Mouse (Mus musculus) layer of hippocampus, adult 8-10 months (tissue): ENCODE measurements at regions not wholly inside any gene's neighbourhood (a gene's known extent, or its start where the extent isn't known, plus 50 kb on each side); places are given as distances from the start of the nearest gene placed in this dataset.
"Not testable (repeated sequence)": the region's sequence is repeated elsewhere in the genome, so short reads cannot be mapped to it uniquely, and the experiment has no call there.

Source experiments
- DNase-seq, 2 experiments: peaks; one replicate each; pipeline ENCODE4 v3.0.0; 2022; ENCODE audit warnings: low spot score in 2 of 2

GRCm38 (mm10) chr12:79991279-79991678 lies 121.5 kb downstream of the Zfp36l1 start:
- no peak for DNase-seq

GRCm38 (mm10) chr12:79990751-79991150 lies 122.1 kb downstream of the Zfp36l1 start:
- DNase-seq = peak; percentile 42 to 43

DNA sequence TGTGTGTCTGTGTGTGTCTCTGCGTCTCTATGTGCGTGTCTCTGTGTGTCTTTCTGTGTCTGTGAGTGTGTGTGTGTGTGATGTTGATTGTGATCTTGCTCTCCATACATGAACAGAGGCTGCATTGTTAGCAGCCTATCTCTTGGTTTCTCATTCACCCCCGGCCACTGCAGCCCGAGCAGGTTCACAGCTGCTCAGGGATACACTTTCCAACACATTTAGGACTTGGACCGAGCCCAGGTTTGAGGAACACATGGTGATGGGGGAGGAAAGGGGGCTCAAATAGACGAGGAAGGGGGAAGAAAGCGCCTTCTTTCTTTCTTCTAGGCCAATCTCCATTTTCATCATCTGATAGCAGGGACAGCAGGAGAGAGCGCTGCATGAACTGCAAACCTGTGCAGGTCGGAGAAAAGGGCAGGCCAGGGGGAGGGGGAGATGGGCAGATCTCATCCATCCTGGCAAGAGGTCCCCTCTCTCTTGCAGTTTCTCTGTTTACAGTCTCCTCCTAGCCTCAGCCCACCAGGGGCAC lies 123.2 kb downstream of the Zfp36l1 start:
- no peak for DNase-seq

GRCm38 (mm10) chr12:79988401-79989358 lies 124.1 kb downstream of the Zfp36l1 start:
- DNase-seq = no peak

GRCm38 (mm10) chr12:79986241-79986976 lies 126.4 kb downstream of the Zfp36l1 start:
- no peak for DNase-seq

DNA sequence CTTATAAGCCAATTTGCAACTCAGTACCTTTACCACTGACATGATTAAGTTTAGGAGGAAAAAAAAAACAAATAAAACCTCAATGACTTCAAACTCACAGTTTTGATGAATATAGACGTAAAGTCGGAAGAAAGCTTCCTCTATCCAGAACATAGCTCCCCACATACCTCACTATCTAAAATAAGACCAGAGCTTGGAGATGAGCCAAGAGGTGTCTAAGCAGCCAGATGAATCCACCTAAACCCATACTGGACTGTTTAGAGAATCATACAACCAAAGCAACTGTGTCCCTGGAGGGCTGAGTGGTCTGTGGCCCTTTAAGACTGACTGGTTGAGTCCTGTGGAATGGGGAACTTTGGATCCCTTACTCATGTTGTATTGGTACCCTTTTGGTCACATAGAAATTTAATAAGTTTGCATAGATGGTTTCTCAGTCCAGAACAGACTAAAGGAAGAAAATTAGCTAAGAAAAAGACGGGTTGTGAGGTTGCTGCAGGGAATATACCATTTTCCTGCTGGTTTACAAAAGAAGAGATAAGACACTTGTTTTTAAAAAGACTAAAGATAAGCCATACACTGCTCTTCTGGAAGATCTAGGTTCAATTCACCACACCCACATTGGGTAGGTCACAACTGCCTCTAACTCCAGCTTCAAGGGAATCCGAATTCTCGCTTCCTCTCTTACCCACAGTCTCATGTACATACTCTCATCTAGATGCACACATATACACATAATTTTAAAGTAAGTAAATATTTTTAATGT lies 127.6 kb downstream of the Zfp36l1 start:
- DNase-seq = no peak

GRCm38 (mm10) chr12:79984025-79984790 lies 128.6 kb downstream of the Zfp36l1 start:
- no peak for DNase-seq

- no peak for DNase-seq
Measured at GRCm38 (mm10) chr12:79983232-79983631, 129.6 kb downstream of the Zfp36l1 start.

DNA sequence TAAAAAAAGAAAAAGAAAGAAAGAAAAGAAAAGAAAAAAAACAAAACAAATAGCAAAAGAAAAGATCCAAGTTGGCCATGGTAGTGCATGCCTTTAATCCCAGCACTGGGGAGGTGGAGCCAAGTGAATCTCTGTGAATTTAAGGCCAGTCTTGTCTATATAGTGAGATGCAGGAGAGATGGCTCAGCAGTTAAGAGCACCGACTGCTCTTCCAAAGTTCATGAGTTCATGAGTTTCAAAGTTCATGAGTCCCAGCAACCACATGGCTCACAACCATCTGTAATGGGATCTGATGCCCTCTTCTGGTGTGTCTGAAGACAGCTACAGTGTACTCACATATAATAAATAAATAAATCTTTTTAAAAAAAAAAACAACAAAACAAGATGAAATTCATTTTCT lies 130.3 kb downstream of the Zfp36l1 start:
- not testable (repeated sequence) for DNase-seq

GRCm38 (mm10) chr12:79980711-79981110 lies 132.1 kb downstream of the Zfp36l1 start:
- no peak for DNase-seq

- DNase-seq = no peak
Measured at GRCm38 (mm10) chr12:79977136-79977535, 135.7 kb downstream of the Zfp36l1 start.

- DNase-seq = no peak
Measured at GRCm38 (mm10) chr12:79975466-79976239, 137.2 kb downstream of the Zfp36l1 start.

- DNase-seq = no peak
Measured at GRCm38 (mm10) chr12:79975050-79975449, 137.8 kb downstream of the Zfp36l1 start.

- DNase-seq = no peak
Measured at GRCm38 (mm10) chr12:79974530-79974929, 138.3 kb downstream of the Zfp36l1 start.

DNA sequence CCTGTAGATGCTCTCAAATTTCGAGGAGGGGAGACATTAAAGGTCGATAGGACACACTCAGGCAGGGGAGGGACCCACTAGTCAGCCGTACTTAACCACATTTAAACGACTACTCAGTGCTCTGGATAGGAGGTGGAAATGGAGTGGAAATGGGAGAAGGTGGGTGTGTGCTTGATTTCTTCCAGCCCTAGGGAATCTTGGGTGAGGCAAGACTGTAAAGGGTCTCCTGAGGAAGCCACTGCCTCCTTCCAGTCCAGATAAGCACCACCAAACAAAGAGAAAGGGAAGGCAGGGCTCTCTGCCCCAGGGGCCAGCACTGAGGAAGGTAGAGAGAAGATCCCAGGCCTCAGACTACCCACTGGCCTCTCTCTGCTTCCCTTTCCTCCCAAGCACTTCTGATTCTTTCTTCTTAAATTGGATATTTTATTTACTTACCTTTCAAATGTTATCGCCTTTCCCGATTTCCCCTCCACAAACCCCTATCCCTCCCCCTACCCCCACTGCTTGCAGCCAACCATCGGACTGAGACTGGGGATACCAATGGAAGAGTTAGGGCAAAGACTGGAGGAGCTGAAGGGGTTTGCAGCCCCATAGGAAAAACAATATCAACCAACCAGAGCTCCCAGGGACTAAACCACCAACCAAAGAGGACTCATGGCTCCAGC lies 139.1 kb downstream of the Zfp36l1 start:
- DNase-seq = no peak

GRCm38 (mm10) chr12:79970981-79971390 lies 141.8 kb downstream of the Zfp36l1 start:
- no peak for DNase-seq

GRCm38 (mm10) chr12:79970227-79970901 lies 142.4 kb downstream of the Zfp36l1 start:
- DNase-seq = peak; percentile 52 to 66

GRCm38 (mm10) chr12:79969346-79970226 lies 143.2 kb downstream of the Zfp36l1 start:
- DNase-seq = peak in 1 of 2 experiments; percentile 32
